Mouse (Mus musculus) spleen, adult 2 months (tissue): ENCODE results near the gene Sox9.

ENCODE experiments used
- CTCF ChIP-seq: fragments of 200-500 bp; IDR thresholded peaks from 2 replicates; pipeline ENCODE4 v1.5.1; 2011; ENCODE audit warnings: mild to moderate bottlenecking, inconsistent platforms; ENCODE audit not compliant: insufficient read depth, insufficient read length, insufficient replicate concordance; ENCODE audit errors: extremely low read depth
- POLR2A ChIP-seq: fragments of 200-500 bp; IDR thresholded peaks from 2 replicates; pipeline ENCODE4 v1.6.1; 2011; ENCODE audit warnings: low read depth, low read length, inconsistent platforms

DNA sequence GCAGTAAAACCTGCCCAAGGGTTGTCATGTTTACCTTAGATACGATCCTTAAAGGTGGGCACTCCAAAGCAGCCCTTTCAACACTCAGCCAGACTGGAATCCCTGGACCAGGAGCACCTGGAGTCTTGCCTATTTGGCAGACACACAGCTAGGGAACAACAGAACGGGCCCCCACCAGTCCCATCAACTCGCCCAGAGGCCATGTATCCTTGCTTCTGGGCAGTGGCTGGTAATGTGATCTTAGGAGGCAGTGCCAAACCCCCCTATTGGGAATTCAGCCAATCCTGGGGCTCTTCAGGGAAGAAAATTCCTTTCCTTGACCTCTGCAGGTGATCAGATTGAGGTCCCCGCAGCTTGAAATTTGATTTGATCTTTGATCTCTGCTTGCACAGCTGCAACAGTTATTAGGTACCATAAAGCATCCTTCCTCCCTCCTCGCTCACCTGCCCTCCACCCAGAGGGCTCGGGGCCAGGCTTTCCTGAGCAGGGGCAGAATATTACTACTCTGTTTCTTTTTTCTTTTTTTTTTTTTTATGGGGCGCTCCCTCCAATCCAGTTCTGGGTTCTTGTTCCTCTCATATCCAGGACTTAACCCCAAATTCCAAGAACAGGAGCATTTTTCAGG lies 53.6 kb downstream of the Sox9 start:
- TF ChIP-seq POLR2A (no peak), CTCF (no peak)
